Mouse (Mus musculus) central nervous system, embryonic 18 days (tissue): ENCODE measurements around the gene Cfap221. TPM values are rescaled to one million over a fixed set of nuclear protein-coding genes. Genes with fewer than 3 reads are reported as not detected.

Experiments
- polyA plus RNA-seq: library from polyadenylated mRNA; depleted of rRNA; stranded (reverse); fragments of >200 nt; gene quantifications from 2 replicates; pipeline ENCODE4 v1.2.3, GENCODE M21; 2012; rRNA removed

The Cfap221 gene
- polyA plus RNA-seq = 0.24 and 0.63 TPM in 2 replicates

DNA sequence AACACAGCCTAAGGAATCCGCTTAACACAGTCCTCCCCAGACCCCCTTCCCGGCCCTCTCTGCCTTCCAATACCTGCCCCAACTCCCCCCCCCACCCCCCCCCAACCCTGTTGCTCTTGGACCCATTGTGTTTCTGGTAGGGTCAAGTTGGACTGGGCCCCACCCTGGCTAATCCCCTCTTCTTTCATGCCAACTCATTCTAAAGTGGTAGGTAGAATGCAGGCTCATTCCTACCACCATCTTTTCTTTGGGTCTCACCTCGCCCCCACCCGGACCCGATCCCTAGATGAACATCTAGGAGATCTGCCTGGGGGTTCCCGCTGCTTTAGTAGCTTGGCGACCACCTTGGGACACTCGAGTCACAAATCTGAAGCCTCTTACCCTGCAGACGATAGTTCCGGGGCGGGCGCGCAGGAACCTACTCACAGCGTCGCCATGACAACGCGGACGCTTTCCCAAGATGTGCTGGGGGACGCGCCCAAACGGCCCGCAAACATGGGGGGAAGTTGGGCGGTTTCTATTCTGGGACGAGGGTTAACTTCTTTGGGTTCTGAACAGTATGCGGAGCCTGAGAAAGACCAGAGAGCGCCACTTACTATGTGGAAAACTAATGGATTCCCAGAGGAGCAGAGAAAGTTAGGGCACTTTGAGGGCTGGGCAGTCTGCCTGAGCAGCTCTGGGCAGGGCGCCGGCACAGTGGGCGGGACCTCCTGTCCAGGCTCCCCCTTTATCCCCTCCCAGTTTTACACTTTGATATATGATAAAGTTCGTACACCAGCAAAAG, at the start of gene Cfap221:
Gene Cfap221, minus strand, starts transcription at position 437 of the 784 bp plus-strand sequence.

DNA sequence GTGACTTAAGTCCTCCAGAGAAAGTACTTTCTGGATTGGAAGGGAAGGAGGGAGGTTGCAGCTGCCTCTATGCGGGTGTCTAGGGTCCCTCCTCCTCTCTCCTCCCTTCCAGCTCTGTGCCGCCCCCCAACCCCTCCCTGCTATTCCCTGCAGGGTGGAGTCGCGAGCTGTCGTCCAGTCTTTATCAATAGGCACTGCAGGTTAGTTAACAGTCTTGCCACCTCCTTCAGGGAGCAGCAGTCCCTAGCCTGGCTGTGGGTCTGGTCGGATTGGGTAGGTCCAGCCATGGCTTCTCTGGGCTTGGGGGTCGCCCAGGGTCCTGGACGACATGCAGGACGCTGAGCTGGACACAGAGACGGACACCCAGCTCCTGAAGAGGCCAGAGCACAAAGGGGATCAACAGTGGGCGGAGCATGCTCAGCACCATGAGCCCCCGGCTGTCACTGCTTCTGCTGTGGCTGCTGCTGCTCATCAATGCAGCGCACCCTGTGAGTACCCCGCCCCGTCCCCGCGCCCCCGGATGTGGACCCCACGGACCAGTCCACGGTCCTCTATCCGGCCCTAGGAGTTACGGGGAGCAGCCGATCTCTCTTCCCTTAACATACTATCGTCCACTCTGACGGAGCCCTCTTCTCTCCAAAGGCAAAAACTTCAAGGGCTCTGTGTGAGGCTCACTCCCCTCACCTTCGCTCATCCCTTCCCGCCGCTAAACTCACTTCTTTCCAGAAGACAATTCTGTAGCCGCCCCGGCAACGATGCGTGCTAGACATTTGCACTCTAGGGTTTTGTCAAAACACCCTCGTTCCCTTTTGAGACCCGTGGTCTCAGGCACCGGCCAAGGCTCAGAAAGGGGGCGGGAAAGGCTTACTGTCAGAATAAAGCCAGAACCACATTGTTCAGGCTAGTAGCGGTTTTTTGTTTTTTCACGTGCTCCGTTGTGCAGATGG, 10.1 kb upstream of the Cfap221 start, which contains the start of gene Sctr:
Gene Sctr, plus strand, starts transcription at position 51 of the 947 bp plus-strand sequence.

DNA sequence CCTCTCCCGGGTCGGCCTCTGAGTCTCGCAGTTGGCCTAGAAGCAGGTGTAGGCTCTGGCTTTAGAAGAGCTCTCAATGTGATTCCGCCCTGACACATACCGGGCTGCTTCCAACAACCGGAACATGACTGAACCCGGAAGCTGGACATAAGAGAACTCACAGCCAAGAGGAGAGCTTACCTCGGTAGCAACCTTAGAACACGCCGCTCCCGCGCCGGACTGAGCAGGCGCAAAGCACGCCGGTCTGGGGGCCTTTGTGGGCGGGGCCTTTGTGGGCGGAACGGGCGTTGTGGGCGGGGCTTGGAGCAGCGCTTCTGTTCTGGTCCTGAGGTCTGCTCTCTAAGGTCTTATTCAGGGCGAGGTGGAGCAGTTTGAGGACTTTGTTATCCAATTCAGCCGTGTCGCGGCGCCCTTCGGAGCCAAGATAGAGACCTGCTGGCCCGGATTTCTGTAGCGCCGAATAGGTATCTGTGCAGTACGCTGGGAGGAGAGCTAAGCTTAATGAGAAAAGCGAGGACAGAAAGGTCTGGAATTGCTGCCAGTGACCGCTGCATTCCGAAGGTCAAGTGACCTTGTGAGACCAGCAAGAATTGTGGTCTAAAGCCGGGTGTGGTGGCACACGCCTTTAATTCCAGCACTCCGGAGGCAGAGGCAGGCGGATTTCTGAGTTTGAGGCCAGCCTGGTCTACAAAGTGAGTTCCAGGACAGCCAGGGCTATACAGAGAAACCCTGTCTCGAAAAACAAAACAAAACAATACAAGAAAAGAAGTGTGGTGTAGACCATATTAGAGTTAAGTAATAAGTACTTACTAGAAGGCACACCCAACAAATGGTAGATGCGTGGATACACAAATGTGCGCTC, 83.8 kb downstream of the Cfap221 start, which contains the start of gene Tmem177:
Gene Tmem177, minus strand, starts transcription at position 256 of the 862 bp plus-strand sequence.

Other genes starting within 250 kb of the Cfap221 start
- 13.4 and 13.9 TPM in 2 replicates for gene Ptpn4, start 159.6 kb downstream of the Cfap221 start, polyA plus RNA-seq
- gene Tmem177, start 84.0 kb downstream of the Cfap221 start, polyA plus RNA-seq = 6.8 and 7.4 TPM in 2 replicates
- 0.78 and 0.97 TPM in 2 replicates for gene Sctr, start 9.7 kb upstream of the Cfap221 start, polyA plus RNA-seq
- gene Tmem37, start 76.8 kb upstream of the Cfap221 start, polyA plus RNA-seq = 3.9 and 4.6 TPM in 2 replicates
- 741 and 882 TPM in 2 replicates for gene Dbi, start 123.8 kb upstream of the Cfap221 start, polyA plus RNA-seq
- gene 3110009E18Rik, start 124.0 kb upstream of the Cfap221 start, polyA plus RNA-seq = 12.2 and 12.3 TPM in 2 replicates